Mouse (Mus musculus) urinary bladder, adult 18-20 months (tissue): Measurements from ENCODE around the gene Mex3b.

Source experiments
- DNase-seq, 2 experiments: peaks; one replicate each; pipeline ENCODE4 v3.0.0; 2022; ENCODE audit warnings: low spot score in 2 of 2, mixed read lengths in 2 of 2

Mex3b gene

GRCm38 (mm10) chr7:82866486-82867270, 455 bp upstream of the Mex3b start:
- DNase-seq, result peak; percentile 75 to 86

- peak in 1 of 2 experiments; percentile 12 for DNase-seq
Measured at GRCm38 (mm10) chr7:82868309-82869230, 1.4 kb downstream of the Mex3b start.

- DNase-seq, result peak in 1 of 2 experiments; percentile 3
Measured at GRCm38 (mm10) chr7:82869231-82870147, 2.4 kb downstream of the Mex3b start.

GRCm38 (mm10) chr7:82870148-82870513, 3.0 kb downstream of the Mex3b start:
- DNase-seq, result no peak

- DNase-seq, result no peak
Measured at GRCm38 (mm10) chr7:82876551-82876950, 9.4 kb downstream of the Mex3b start.

- DNase-seq, result no peak
Measured at GRCm38 (mm10) chr7:82880016-82880415, 12.9 kb downstream of the Mex3b start.

GRCm38 (mm10) chr7:82880700-82881099, 13.6 kb downstream of the Mex3b start:
- DNase-seq, result no peak

GRCm38 (mm10) chr7:82890317-82890850, 23.3 kb downstream of the Mex3b start:
- DNase-seq, result no peak

GRCm38 (mm10) chr7:82890875-82891515, 23.9 kb downstream of the Mex3b start:
- DNase-seq, result no peak

GRCm38 (mm10) chr7:82894366-82894765, 27.2 kb downstream of the Mex3b start:
- DNase-seq, result no peak

GRCm38 (mm10) chr7:82895606-82896005, 28.5 kb downstream of the Mex3b start:
- DNase-seq, result no peak

GRCm38 (mm10) chr7:82896750-82897149, 29.6 kb downstream of the Mex3b start:
- no peak for DNase-seq

GRCm38 (mm10) chr7:82899459-82900297, 32.5 kb downstream of the Mex3b start:
- no peak for DNase-seq

GRCm38 (mm10) chr7:82903006-82903405, 35.9 kb downstream of the Mex3b start:
- DNase-seq, result no peak

- DNase-seq, result no peak
Measured at GRCm38 (mm10) chr7:82905527-82905926, 38.4 kb downstream of the Mex3b start.

GRCm38 (mm10) chr7:82907081-82907480, 39.9 kb downstream of the Mex3b start:
- no peak for DNase-seq

GRCm38 (mm10) chr7:82910536-82911384, 43.6 kb downstream of the Mex3b start:
- DNase-seq, result no peak

- no peak for DNase-seq
Measured at GRCm38 (mm10) chr7:82911501-82911900, 44.4 kb downstream of the Mex3b start.

- no peak for DNase-seq
Measured at GRCm38 (mm10) chr7:82914297-82914696, 47.2 kb downstream of the Mex3b start.
